Mouse (Mus musculus) lung, adult 2 months (tissue): ENCODE measurements around the gene Gm11554.
"Not testable (repeated sequence)": the region's sequence is repeated elsewhere in the genome, so short reads cannot be mapped to it uniquely, and the experiment has no call there.

Experiments
- CTCF ChIP-seq: fragments of 200-500 bp; IDR thresholded peaks from 2 replicates; pipeline ENCODE4 v1.5.1; 2011; ENCODE audit warnings: mild to moderate bottlenecking, low read length, control low read depth; ENCODE audit not compliant: insufficient read depth
- POLR2A ChIP-seq: fragments of 200-500 bp; IDR thresholded peaks from 2 replicates; pipeline ENCODE4 v1.6.1; 2011; ENCODE audit warnings: low read depth, mild to moderate bottlenecking, control low read depth, low read length, borderline replicate concordance; ENCODE audit errors: extremely low read depth

DNA sequence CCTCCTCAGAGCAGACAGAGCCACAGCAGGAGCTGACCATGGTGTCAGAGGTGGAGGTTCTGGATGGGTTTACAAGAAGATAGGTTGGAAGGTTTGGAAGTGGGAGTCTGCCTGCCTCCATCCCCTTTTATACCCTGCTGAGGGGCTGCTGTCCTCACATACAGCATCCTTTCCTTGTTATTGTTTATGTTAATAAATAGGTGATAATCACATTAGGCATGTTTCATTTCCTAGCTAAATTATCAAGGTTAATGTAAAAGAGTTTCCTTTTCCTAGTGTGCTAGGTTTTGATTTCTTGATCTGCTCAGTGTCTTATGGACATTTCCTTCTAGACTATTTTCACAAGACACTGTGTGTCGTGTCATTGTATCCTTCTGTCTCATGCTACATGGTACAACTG is at the start of gene Gm11554:
- not testable (repeated sequence) for TF ChIP-seq POLR2A, CTCF
